Mouse (Mus musculus) adrenal gland, adult (tissue): ENCODE measurements around the gene Filip1.
"Not testable (repeated sequence)": the region's sequence is repeated elsewhere in the genome, so short reads cannot be mapped to it uniquely, and the experiment has no call there.

Experiments used
- DNase-seq, 2 experiments: peaks; one replicate each; pipeline ENCODE4 v3.0.0; 2022 to 2023; ENCODE audit warnings: low spot score in 1 of 2; ENCODE audit not compliant: inconsistent age in 2 of 2

Filip1 gene

GRCm38 (mm10) chr9:80012751-80013150 is at the start of gene Filip1:
Filip1 (minus strand) TSS chr9:80012851.
- DNase-seq: no peak

GRCm38 (mm10) chr9:80057690-80058089 is 45.0 kb upstream of the Filip1 start:
- no peak for DNase-seq

- DNase-seq: no peak
These were observed 40.3 kb upstream of the Filip1 start for GRCm38 (mm10) chr9:80052951-80053350.

GRCm38 (mm10) chr9:80049271-80049670 is 36.6 kb upstream of the Filip1 start:
- not testable (repeated sequence) for DNase-seq

GRCm38 (mm10) chr9:80044301-80044700 is 31.6 kb upstream of the Filip1 start:
- DNase-seq: not testable (repeated sequence)

GRCm38 (mm10) chr9:80039296-80039815 is 26.7 kb upstream of the Filip1 start:
- no peak for DNase-seq

- DNase-seq: no peak
These were observed 25.3 kb upstream of the Filip1 start for GRCm38 (mm10) chr9:80037997-80038383.

GRCm38 (mm10) chr9:80037262-80037996 is 24.8 kb upstream of the Filip1 start:
- DNase-seq: no peak

- DNase-seq: peak in 1 of 2 experiments; percentile 41
These were observed 13.9 kb upstream of the Filip1 start for GRCm38 (mm10) chr9:80026581-80027021.

- peak; percentile 68 to 92 for DNase-seq
These were observed 13.4 kb upstream of the Filip1 start for GRCm38 (mm10) chr9:80026017-80026416.

GRCm38 (mm10) chr9:80025347-80025746 is 12.7 kb upstream of the Filip1 start:
- DNase-seq: not testable (repeated sequence)

- DNase-seq: peak; percentile 66 to 84
These were observed 10.2 kb upstream of the Filip1 start for GRCm38 (mm10) chr9:80022821-80023220.

- no peak for DNase-seq
These were observed 9.0 kb upstream of the Filip1 start for GRCm38 (mm10) chr9:80021648-80022047.

- no peak for DNase-seq
These were observed 7.8 kb upstream of the Filip1 start for GRCm38 (mm10) chr9:80020429-80020828.

GRCm38 (mm10) chr9:80012016-80012415 is 635 bp downstream of the Filip1 start:
- no peak for DNase-seq

GRCm38 (mm10) chr9:80002394-80003188 is 10.1 kb downstream of the Filip1 start:
- DNase-seq: peak; percentile 83 to 95

GRCm38 (mm10) chr9:79997282-79997681 is 15.4 kb downstream of the Filip1 start:
- DNase-seq: no peak

- no peak for DNase-seq
These were observed 18.4 kb downstream of the Filip1 start for GRCm38 (mm10) chr9:79994296-79994695.

GRCm38 (mm10) chr9:79993066-79993465 is 19.6 kb downstream of the Filip1 start:
- DNase-seq: peak in 1 of 2 experiments; percentile 79

- no peak for DNase-seq
These were observed 22.1 kb downstream of the Filip1 start for GRCm38 (mm10) chr9:79990456-79991017.

- DNase-seq: no peak
These were observed 22.9 kb downstream of the Filip1 start for GRCm38 (mm10) chr9:79989703-79990102.
